Mouse (Mus musculus): ENCODE measurements around the gene Hmgn2.

DNA sequence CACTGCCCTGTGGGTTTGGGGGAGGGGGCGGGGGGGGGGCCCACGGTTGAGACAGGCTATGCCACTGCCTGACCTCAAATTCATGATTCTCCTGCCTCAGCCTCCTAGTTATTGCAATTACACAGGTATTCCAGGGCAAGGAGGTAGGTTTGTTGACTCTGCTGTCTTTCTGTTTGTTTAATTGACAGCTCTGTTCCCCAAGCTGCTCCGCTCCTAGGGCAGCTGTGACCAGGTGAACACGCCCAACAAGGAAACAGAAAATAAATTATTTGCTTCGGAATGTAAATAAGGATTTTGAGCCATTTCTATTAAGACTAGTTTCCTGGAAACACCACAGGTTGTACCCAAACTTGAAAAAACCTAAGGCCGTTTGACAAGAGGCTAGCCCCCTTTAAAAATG is 41.3 kb upstream of the Hmgn2 start:
- TF ChIP-seq POLR2A (IDR thresholded peaks at IDR 0.05; ENCODE audit: borderline replicate concordance, low read depth, low read length) = no peak
- TF ChIP-seq CTCF (IDR thresholded peaks at IDR 0.05; ENCODE audit: low read depth, low read length) = no peak
